Mouse (Mus musculus) heart, embryonic 11.5 days (tissue): ENCODE measurements around the gene Theg. TPM values are rescaled to one million over a fixed set of nuclear protein-coding genes. Genes with fewer than 3 reads are reported as not detected.

Experiments
- ATAC-seq: fragments of 200-750 bp; cut with Nextera tagmentation; replicated peaks from 2 replicates; pipeline ENCODE4 v1.8.0; 2017; ENCODE audit warnings: moderate library complexity; ENCODE audit not compliant: insufficient number of reproducible peaks, low FRiP score, low TSS enrichment
- H3K27ac ChIP-seq: fragments of 300-500 bp; sonication (generic); 2 replicates; pipeline ENCODE4 v1.5.1; 2014; ENCODE audit warnings: mild to moderate bottlenecking, low read depth, low read length
- H3K27me3 ChIP-seq: fragments of 300-500 bp; sonication (generic); 2 replicates; pipeline ENCODE4 v1.6.1; 2014; ENCODE audit warnings: mild to moderate bottlenecking, low read length, mixed read lengths; ENCODE audit not compliant: control insufficient read depth, insufficient read depth
- H3K36me3 ChIP-seq: fragments of 300-500 bp; sonication (generic); 2 replicates; pipeline ENCODE4 v1.6.1; 2014; ENCODE audit warnings: mild to moderate bottlenecking, low read length, moderate library complexity, mixed read lengths; ENCODE audit not compliant: control insufficient read depth, insufficient read depth
- H3K4me1 ChIP-seq: fragments of 300-500 bp; sonication (generic); 2 replicates; pipeline ENCODE4 v1.6.1; 2014; ENCODE audit warnings: low read length; ENCODE audit not compliant: control insufficient read depth, insufficient read depth
- H3K4me2 ChIP-seq: fragments of 300-500 bp; sonication (generic); 2 replicates; pipeline ENCODE4 v1.6.1; 2014; ENCODE audit warnings: mild to moderate bottlenecking, moderate library complexity
- H3K4me3 ChIP-seq: fragments of 300-500 bp; sonication (generic); 2 replicates; pipeline ENCODE4 v1.5.1; 2014; ENCODE audit warnings: low read depth, low read length
- H3K9ac ChIP-seq: fragments of 300-500 bp; sonication (generic); 2 replicates; pipeline ENCODE4 v1.6.1; 2014; ENCODE audit warnings: mild to moderate bottlenecking, low read depth, low read length, moderate library complexity
- H3K9me3 ChIP-seq: fragments of 300-500 bp; sonication (generic); replicated peaks from 2 replicates; pipeline ENCODE4 v1.6.1; 2016; ENCODE audit warnings: low read length; ENCODE audit not compliant: control insufficient read depth
- WGBS: fragments of 180-500 bp; shearing (Covaris S2); extraction: QIAGEN DNeasy Blood & Tissue Kit; methylation state at CpG from one replicate; pipeline ENCODE4 v1.1.7; 2014; ENCODE audit not compliant: insufficient replicate concordance; 5-methylcytosine and 5-hydroxymethylcytosine counted together
- polyA plus RNA-seq: library from polyadenylated mRNA; unstranded; fragments of >200 nt; fragmentation: Nextera tagmentation; extraction: Ambion mirVana; gene quantifications from 2 replicates; pipeline ENCODE4 v1.2.1, GENCODE M21; 2014

Theg gene
- polyA plus RNA-seq, 1 experiment from 2014 or later, result not detected

DNA sequence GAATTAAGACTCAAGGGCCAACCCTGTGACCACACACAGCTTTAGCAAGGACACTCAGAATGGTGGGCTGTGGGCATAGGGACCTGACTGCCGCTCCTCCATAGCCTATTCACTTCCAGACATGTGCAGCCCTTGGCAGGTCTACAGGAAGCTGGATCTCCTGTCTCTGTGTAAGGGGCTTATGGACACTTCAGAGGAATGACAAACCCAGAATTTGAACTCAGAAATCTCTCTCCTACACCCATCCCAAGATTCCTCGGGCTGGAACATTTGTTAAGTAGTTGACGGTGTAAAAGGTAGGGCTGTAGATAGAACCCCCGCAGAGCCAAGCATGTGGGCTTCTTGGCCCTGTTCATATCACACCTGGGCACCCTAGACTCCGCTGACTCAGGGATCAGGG is 29.2 kb upstream of the Theg start:
- H3K36me3 ChIP-seq, result no peaks in the 10 kb centered on the region
- H3K4me1 ChIP-seq, result peaks cover 15% of the 10 kb centered on the region
- no peak overlapping the region for H3K27ac ChIP-seq
- H3K27me3 ChIP-seq, result peaks cover 30% of the 10 kb centered on the region
- H3K9me3 ChIP-seq, result no peaks in the 10 kb centered on the region
- 82% methylated on average over 5 of the region's 5 CpGs for WGBS
- H3K4me2 ChIP-seq, result no peak overlapping the region
- H3K9ac ChIP-seq, result no peak overlapping the region
- no peak overlapping the region for H3K4me3 ChIP-seq
- ATAC-seq, result no peak

- H3K9me3 ChIP-seq, result no peaks in the 10 kb centered on the region
- no peaks in the 10 kb centered on the region for H3K36me3 ChIP-seq
- H3K9ac ChIP-seq, result no peak overlapping the region
- peaks cover 33% of the 10 kb centered on the region for H3K27me3 ChIP-seq
- H3K4me2 ChIP-seq, result no peak overlapping the region
- H3K27ac ChIP-seq, result no peak overlapping the region
- peaks cover 15% of the 10 kb centered on the region for H3K4me1 ChIP-seq
- WGBS, result 12% methylated on average over 8 of the region's 8 CpGs
- no peak overlapping the region for H3K4me3 ChIP-seq
- ATAC-seq, result no peak
Observed at GRCm38 (mm10) chr10:79615860-79616259, 28.7 kb upstream of the Theg start.

DNA sequence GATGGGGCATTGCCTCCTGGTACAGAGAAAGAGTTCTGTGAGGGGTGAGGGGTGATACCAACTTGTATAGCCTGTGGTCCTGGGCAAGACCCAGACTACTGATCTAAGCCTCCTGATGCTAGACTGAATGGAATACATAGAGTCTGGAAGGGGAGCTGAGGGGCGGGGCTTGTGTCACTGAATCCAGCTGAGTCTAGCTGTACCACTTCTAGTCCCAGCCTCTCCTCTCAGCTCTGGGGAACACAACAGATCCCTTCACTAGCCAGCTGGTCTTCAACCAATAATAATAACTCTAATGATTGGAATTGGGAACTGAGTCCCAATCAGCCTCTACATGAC is 27.1 kb upstream of the Theg start:
- WGBS, result 82% methylated on average over 1 of the region's 1 CpGs
- no peaks in the 10 kb centered on the region for H3K9me3 ChIP-seq
- H3K27me3 ChIP-seq, result peaks cover 42% of the 10 kb centered on the region
- H3K4me2 ChIP-seq, result peak overlapping the region; percentile 97
- peaks cover 15% of the 10 kb centered on the region for H3K4me1 ChIP-seq
- H3K36me3 ChIP-seq, result no peaks in the 10 kb centered on the region
- peak overlapping the region; percentile 49 for H3K4me3 ChIP-seq
- H3K9ac ChIP-seq, result no peak overlapping the region; the same call in 1 of the 2 replicates
- no peak overlapping the region for H3K27ac ChIP-seq
- ATAC-seq, result no peak

GRCm38 (mm10) chr10:79613578-79614304 is 26.6 kb upstream of the Theg start, which contains the start of gene C2cd4c:
TSS of gene C2cd4c (minus strand) at chr10:79614025.
- ATAC-seq, result peak; percentile 74
- Histone ChIP-seq H3K4me1 (peaks cover 15% of the 10 kb centered on the region), H3K27ac (no peak within 1 kb of the TSS), H3K9me3 (no peaks in the 10 kb centered on the region), H3K9ac (peak within 1 kb of the TSS; percentile 61), H3K4me2 (peak within 1 kb of the TSS; percentile 97), H3K36me3 (no peaks in the 10 kb centered on the region), H3K4me3 (peak within 1 kb of the TSS; percentile 49), H3K27me3 (peaks cover 42% of the 10 kb centered on the region)
- WGBS, result under 1% methylated on average over 60 of the region's 60 CpGs

DNA sequence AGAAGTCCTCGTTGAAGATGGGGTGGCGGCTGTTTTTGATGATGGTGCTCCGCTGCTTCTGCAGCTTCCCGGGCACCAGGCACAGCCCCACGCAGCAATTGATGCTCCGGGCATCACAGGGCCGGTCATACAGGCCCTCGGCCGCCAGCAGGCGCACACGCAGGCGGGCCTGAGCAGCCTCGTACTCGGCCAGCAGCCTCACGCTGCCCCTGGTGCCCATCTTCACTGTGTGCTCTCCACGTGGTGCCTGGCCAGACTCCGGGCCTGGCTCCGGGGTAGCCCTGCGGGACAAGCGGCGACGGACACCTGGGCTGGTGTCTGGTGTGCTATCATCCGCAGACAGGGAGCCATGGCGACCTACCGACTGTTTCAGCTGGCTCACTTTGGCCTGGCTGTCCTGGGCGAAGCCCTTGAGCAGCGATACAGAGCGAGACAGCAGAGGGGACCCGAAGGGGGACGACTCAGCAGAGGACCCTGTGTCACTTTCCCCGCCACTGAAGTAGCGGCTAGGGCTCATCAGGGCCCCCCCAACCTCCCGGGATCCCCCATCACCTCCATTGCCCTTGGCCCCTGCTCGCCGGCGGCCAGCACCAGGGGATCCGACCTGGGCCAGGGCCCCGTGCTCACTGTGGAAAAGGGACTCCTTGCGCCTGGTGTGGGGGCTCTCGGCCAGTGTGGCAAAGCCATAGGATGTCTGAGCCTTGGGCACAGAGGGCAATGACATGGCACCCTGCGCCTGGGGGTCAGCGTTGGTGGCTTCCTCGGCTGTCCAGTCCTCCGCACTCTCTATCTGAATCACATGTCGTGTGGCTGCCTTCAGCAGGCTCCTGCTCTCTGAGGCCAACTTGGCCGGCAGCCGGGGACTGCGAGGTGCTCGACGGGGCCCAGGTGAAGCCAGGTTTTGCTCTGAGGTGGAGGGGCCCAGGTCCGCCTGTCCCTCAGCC is 25.3 kb upstream of the Theg start:
- no peaks in the 10 kb centered on the region for H3K9me3 ChIP-seq
- no peak overlapping the region for H3K9ac ChIP-seq
- WGBS, result 8% methylated on average over 51 of the region's 51 CpGs
- peak overlapping the region; percentile 40 for H3K4me2 ChIP-seq
- no peak overlapping the region for H3K27ac ChIP-seq
- H3K36me3 ChIP-seq, result no peaks in the 10 kb centered on the region
- ATAC-seq, result no peak
- H3K4me1 ChIP-seq, result peaks cover 15% of the 10 kb centered on the region
- H3K27me3 ChIP-seq, result peaks cover 42% of the 10 kb centered on the region
- H3K4me3 ChIP-seq, result peak overlapping the region; percentile 20; the same call in 1 of the 2 replicates

GRCm38 (mm10) chr10:79611296-79611695 is 24.2 kb upstream of the Theg start:
- Histone ChIP-seq H3K27ac (no peak overlapping the region), H3K36me3 (no peaks in the 10 kb centered on the region), H3K4me1 (peaks cover 15% of the 10 kb centered on the region), H3K27me3 (peaks cover 42% of the 10 kb centered on the region), H3K4me3 (no peak overlapping the region), H3K4me2 (no peak overlapping the region), H3K9ac (no peak overlapping the region), H3K9me3 (no peaks in the 10 kb centered on the region)
- ATAC-seq, result no peak
- 35% methylated on average over 5 of the region's 5 CpGs for WGBS

DNA sequence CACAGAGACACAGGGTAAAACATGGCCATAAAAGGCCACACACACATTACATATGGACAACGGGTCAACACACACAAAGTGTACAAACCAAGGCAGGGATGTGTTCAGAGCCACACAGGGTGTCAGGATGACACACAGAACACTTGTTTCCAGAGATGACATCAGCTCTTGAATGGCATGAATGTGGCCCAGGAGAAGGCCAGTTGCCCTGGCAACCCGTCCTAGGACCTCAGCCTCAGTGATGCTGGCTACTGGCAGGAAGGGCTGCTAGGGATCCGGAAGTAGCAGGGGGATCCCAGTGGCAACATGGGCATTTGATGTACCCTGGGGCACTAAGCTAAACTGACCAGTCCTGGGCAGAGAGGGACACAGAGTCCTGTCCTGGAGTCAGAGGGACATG is 22.1 kb upstream of the Theg start:
- H3K27ac ChIP-seq, result no peak overlapping the region
- H3K4me3 ChIP-seq, result no peak overlapping the region
- H3K4me2 ChIP-seq, result no peak overlapping the region
- no peaks in the 10 kb centered on the region; the same call in 1 of the 2 replicates for H3K9me3 ChIP-seq
- H3K27me3 ChIP-seq, result peaks cover 41% of the 10 kb centered on the region
- no peaks in the 10 kb centered on the region for H3K36me3 ChIP-seq
- WGBS, result 76% methylated on average over 3 of the region's 3 CpGs
- ATAC-seq, result no peak
- H3K9ac ChIP-seq, result no peak overlapping the region
- H3K4me1 ChIP-seq, result peaks cover 15% of the 10 kb centered on the region

DNA sequence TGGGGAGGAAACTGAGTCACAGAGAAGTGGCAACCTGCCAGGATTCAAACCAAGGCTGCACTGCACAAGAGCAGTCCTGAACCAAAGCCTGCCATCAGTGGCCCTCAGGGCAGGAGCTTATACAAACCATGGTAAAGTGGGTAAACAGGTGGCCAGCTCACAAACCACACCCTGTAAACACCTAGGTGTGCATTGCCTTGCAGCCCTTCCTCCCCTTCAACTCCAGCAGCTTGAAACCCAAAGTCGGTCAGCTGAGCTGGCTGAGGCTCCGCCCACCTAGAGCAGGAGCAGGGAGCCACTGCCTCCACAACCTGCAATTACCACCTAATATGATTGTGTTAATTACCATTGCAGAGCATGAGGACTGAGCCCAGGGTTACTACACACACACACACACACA is 20.8 kb upstream of the Theg start:
- Histone ChIP-seq H3K27ac (no peak overlapping the region), H3K4me3 (no peak overlapping the region), H3K9ac (no peak overlapping the region), H3K27me3 (peaks cover 28% of the 10 kb centered on the region), H3K36me3 (no peaks in the 10 kb centered on the region), H3K4me2 (no peak overlapping the region), H3K9me3 (no peaks in the 10 kb centered on the region; the same call in 1 of the 2 replicates), H3K4me1 (peaks cover 9% of the 10 kb centered on the region)
- no peak for ATAC-seq
- 38% methylated on average over 2 of the region's 2 CpGs for WGBS
